Mouse (Mus musculus): Measurements from ENCODE around the gene Cenps. TPM values are rescaled to one million over a fixed set of nuclear protein-coding genes. Genes with fewer than 3 reads are reported as not detected.

The Cenps gene
- total and polyA plus RNA-seq, 3 experiments = 19.5 to 74.6 (median 43.7) TPM

DNA sequence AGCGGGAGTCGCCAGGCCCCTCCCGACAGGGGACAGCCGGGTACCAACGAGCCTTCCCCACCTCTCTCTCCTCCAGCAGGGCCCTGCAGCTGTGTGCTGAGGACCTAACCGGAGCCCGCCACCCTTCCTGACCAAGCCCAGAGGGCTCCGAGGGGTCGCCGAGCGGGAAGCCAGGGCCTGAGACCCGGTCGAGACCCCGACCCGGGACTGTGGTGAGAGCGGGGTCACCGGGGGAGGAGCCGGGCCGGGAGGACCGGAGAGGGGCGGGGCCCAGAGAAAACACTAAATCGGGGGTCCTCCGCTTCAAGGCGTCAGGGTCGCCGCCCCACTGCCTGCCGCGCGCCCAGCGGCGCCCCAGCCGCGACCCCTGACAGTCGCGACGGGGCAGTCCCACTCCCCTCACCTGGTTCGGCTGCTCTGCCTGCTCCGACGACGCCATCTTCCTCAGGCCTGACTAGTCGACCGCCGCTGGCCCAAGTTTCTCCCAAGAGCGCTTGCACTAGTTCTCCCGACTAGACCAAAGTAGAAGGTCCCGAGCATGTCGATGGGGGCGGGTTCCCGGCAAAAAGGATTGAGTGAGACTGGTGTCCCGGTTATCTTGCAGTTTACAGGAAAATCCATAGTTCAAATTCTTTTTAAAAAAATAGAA, 37.9 kb downstream of the Cenps start, which contains the start of gene Pex14 (continued):
- TF ChIP-seq MAZ (IDR thresholded peaks at IDR 0.05; ENCODE audit: low read depth, low read length) (peak; percentile 62; the same call in 1 of the 2 replicates), SIN3A (IDR thresholded peaks at IDR 0.05; ENCODE audit: low read length) (peak; percentile 97)

DNA sequence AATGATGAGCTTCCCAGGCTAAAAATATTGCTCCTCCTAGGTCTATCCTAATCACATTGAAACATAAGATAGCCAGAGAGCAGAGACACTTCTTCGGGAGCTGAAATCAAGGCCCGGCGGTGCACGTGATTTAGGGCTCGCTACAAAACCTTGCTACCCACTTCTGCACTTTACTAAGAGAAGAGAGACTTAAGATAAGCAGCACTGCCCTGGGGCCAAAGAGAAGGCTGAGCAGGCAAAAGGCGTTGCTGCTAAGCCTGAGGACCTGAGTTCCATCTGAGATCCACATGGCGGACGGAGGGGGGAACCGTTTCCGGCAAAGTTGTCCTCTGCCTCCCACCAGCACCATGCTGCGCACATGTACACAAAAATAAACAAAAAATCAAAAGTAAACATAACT, 38.9 kb downstream of the Cenps start:
- H3K27ac ChIP-seq (ENCODE audit: insufficient read depth, low read depth) = no peak overlapping the region
- peaks cover 2 to 23% of the 10 kb centered on the region in 2 experiments for H3K36me3 ChIP-seq (replicated peaks in 1 of 2; ENCODE audit: control insufficient read depth in 1 of 2, insufficient read depth in 1 of 2, low read length in 1 of 2)
- H3K4me2 ChIP-seq (ENCODE audit: insufficient read depth, low read depth, poor library complexity, severe bottlenecking) = peak overlapping the region; percentile 62
- no peaks in the 10 kb centered on the region for H3K9me3 ChIP-seq (replicated peaks; ENCODE audit: low read length)
- dilution Hi-C loops (cut with MboI; ENCODE audit: extremely low pct_ligation_motif_present, extremely low pct_unique_long_range_greater_than_20kb, low sequenced_read_pairs) (no loop called here), in situ Hi-C loops (cut with MboI; ENCODE audit: low pct_ligation_motif_present, low pct_unique_long_range_greater_than_20kb, low sequenced_read_pairs) (no loop called here)
- peaks cover 6 to 21% of the 10 kb centered on the region in 2 experiments; a peak in 3 of 4 replicates for H3K4me1 ChIP-seq (ENCODE audit: control insufficient read depth in 1 of 2, insufficient read depth in 2 of 2)
- H3K27me3 ChIP-seq (replicated peaks) = no peaks in the 10 kb centered on the region
- H3K9ac ChIP-seq (ENCODE audit: insufficient read depth, low read depth) = peak overlapping the region; percentile 70
- H3K4me3 ChIP-seq (replicated peaks in 1 of 3; ENCODE audit: low read depth in 2 of 3, low read length in 2 of 3, poor library complexity in 1 of 3) = peak overlapping the region; percentile 91 to 99 (median 99)
- DNase-seq (ENCODE audit: extremely low read depth) = peak; percentile 25
- TF ChIP-seq E2F4 (IDR thresholded peaks at IDR 0.05; ENCODE audit: insufficient replicate concordance, low read depth, low read length) (no peak), KAT2A (IDR thresholded peaks at IDR 0.05; ENCODE audit: insufficient replicate concordance, low read length) (no peak), NRF1 (IDR thresholded peaks at IDR 0.05; ENCODE audit: low read depth, low read length) (0 out of 2 replicates have a peak, but pooled peaks have one; percentile 19), EP300 (IDR thresholded peaks at IDR 0.05; ENCODE audit: low read length) (no peak), MYC (IDR thresholded peaks at IDR 0.05; ENCODE audit: low read depth, low read length) (peak; percentile 89), UBTF (IDR thresholded peaks at IDR 0.05; ENCODE audit: low read depth, low read length) (no peak), CHD2 (IDR thresholded peaks at IDR 0.05; ENCODE audit: low read length) (no peak), MEF2A (IDR thresholded peaks at IDR 0.05; ENCODE audit: borderline replicate concordance, low read depth, low read length) (no peak), TCF12 (IDR thresholded peaks at IDR 0.05; ENCODE audit: low read depth, low read length) (no peak), RCOR1 (conservative IDR thresholded peaks at IDR 0.05; ENCODE audit: low read depth, low read length) (no peak), RAD21 (IDR thresholded peaks at IDR 0.05; ENCODE audit: low read depth, low read length) (no peak), SIN3A (IDR thresholded peaks at IDR 0.05; ENCODE audit: low read length) (no peak), MAX (IDR thresholded peaks at IDR 0.05; ENCODE audit: low read length) (peak; percentile 64; the same call in 1 of the 2 replicates), SMC3 (IDR thresholded peaks at IDR 0.05; ENCODE audit: low read depth, low read length) (no peak), BHLHE40 (IDR thresholded peaks at IDR 0.05; ENCODE audit: low read depth, low read length) (peak; percentile 78), MXI1 (IDR thresholded peaks at IDR 0.05; ENCODE audit: low read depth, low read length) (peak; percentile 75), GABPA (IDR thresholded peaks at IDR 0.05; ENCODE audit: insufficient replicate concordance, low read depth, low read length) (no peak)
- peaks cover 36% of the 10 kb centered on the region for H3K79me2 ChIP-seq (replicated peaks; ENCODE audit: control insufficient read depth, extremely low read depth, insufficient read depth, poor library complexity, severe bottlenecking)

Data from CH12.LX (cell line).